Mouse (Mus musculus) kidney, adult 18-20 months (tissue): ENCODE results near the gene Cfap43.
"Not testable (repeated sequence)": the region's sequence is repeated elsewhere in the genome, so short reads cannot be mapped to it uniquely, and the experiment has no call there.

Source experiments
- DNase-seq: peaks from one replicate; pipeline ENCODE4 v3.0.0; 2021

Cfap43 gene

DNA sequence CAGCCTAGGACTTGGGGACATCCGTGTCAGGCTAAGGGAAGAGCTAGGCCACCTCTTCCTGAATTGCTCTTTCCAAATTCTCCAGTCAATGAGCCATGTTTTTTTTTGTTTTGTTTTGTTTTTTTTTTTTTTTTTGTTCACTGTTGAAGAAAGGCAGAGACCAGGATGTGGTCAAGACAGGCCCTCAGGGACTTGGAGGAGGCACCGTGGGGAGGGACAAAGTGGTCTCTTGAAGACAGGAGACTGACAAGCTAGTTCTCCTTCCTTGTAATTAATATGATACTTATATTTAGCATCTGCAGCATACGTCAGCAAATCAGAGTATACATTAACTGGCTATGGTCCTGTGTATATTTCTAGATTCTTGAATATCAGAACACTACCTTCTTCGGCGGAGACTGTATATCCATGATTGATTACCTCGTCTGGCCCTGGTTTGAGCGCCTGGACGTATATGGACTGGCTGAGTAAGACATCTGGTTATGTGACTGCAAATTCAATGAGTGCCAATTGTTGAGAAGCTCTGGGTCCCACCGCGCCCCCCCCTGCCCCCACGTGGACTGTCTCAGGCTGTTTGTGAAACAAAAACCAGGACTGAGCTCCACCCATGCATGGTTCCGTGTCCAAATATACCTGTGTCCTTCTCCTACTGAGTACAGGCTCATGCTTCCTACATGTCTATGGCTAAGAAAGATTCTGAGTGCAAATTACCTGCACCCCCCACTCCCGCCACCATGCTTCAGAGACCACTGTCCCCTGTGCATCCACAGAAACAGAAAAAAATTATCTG is 34.6 kb downstream of the Cfap43 start:
- DNase-seq, result no peak

DNA sequence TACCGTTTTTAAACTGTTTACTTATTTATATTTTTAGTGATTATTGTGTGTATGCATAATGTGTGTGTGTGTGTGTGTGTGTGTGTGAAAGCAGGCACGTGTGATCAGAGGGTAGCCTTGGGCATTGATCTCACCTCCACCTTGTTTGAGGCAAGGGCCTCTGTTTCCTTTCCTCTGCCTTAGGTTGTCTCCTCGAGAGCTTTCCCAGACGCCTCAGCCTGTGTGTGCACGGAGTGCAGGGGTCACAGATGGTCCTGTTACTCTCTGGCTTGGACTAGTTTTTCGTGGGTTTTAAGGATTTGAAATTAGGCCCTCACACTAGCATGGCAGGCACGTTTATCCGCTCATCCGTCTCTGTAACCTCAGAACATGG is 36.2 kb downstream of the Cfap43 start:
- DNase-seq, result no peak

DNA sequence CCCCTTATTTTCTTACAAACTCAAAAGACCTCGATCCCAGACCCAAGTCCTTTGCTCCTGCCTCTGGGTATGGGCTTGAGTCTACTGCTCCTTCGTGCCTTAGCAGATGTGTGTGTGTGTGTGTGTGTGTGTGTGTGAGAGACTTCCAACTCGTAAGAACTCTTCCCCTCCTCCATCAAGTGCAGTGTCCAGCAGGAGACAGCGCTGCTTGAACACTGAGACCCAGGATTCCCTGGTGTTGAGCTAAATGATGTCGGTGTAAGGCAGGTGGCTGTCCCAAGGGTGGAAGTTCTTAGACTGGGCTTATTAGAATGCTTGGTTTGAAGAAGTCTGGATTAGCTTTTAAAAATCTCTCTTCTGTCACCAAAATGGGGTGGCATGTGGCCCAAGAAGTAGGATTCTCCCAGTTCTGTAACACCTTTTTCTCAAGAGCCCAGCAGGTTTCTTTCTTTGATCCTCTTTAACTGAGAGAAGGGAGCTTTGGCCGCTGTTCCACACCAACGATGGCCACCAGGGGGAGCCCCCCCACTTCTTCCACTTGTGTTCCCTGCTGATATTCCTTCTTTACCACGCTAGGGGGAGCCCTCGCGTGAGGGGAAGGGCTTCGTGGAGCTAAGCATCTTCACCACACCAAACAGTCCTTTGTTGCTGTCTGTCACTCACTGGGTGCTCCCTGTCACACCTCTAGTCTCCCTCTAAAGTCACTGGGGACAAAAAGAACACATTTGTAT is 36.8 kb downstream of the Cfap43 start:
- peak; percentile 81 for DNase-seq

DNA sequence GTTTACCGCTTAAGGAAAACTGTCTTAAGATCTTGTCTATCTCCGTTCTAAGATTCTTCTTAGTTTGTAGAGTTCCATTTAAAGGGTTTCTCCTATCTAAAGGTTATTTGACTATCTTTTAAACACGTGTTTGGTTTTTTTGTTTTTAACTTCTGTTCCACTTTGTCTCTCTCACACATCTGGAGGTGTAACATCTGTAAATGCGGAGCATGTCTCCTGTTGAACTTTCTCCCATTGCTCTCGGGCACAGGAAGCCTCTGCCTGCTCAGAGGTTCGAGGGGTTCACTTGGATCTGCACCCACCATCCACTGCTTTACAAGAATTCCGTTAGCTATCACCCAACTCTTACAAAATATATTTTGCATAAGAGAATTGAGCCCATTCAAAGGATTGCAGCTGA is 37.5 kb downstream of the Cfap43 start:
- no peak for DNase-seq

DNA sequence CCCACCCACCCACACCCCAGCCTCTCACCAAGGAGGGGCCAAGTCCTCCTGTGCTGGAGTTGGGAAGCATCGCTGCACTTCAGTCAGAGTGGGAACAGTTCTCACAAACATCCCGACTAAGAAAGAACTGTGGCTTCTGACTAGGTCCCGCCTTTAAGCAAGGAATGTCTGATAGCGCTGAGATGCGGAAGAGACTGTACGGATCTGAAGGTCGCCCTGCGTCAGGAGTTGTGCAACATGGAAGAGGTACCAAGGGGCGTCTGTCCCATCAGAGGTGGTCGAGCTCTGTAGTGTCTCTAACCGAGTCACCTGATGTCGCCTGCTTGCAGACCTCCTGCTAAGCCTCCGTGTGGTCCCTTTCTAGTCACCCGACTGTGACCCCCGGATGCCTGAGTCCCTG is 42.8 kb downstream of the Cfap43 start:
- no peak for DNase-seq

DNA sequence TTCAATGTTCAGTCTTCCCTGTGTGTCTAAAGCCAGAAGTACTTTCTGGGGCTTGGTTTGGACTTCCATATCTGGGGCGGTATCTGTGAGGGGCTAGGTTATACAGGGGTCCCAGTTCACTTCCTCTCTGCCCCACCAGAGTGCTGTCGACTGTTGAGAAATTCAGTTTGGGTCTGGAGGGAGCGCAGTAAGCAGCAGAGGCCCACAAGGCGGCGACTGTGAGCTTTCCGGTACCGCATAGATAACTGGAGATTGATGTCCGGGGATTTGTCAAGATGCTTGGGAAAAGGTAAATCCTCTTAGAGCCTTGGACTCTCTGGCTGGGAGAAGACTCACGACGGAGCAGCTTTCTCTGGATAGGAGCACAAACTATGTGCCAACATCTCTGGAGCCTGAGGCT is 47.6 kb downstream of the Cfap43 start:
- DNase-seq, result no peak

DNA sequence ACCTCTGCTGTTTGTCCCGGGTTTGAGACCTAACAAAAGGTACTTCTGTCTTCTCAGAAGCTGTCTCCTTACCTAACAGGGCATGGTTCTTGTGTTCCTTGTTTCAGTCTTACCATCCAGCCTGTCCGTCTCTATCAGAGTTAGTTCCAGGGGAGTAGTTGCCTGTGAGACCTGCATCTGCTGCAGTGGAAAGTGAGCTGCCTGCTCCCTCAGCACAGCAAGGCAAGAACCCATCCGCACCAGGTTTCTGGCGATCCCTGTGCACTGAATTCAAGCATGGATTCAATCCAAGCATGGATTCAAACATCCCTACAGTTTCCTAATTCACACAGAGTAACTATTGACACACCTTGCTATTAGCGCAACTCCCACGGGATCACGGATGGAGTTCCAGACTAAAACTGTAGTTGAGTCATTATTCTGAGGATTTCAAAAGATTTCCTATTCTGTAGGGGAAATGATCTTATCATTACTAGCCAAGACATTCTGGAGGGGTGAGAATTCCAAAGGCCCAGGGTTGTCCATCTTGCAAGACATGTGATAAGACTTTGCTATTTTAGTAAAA is 48.9 kb downstream of the Cfap43 start:
- no peak for DNase-seq

DNA sequence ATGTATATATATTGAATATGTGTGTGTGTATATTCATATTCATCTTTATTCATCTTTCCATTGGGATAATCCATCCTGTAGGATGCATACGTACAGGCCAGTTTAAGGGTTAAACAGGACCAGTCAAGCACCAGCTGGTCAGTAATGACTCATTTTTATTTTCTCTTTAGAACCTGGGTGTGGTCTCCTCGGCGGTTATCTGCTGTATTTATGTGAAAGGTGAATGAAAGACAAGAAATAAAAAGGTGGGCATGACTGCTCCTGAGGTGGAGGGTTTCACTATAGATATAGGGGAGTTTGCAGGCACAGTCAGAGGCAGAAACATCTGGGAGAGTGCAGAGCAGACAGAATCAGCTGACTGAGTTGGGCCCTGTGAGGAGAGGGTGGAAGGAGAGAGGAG is 49.6 kb downstream of the Cfap43 start:
- DNase-seq, result no peak

DNA sequence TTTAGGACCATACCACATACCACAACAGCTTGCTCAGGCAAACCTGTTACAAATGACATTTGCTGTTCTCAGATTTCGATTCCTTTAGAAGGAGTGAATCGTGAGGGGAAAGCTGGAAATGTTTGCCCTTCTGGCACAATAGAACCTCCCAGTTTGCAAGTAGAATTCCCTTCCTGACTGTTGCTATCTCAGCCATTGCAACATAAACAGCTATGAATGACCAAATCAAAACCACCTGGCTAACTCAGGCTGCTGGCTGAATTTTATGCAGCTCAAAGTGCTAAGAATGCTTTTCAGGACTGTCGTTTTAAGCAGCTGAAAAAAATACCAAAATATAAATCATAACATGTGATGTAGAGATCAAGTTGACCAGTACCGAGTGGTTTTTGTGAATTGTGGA is 50.1 kb downstream of the Cfap43 start:
- DNase-seq, result no peak

DNA sequence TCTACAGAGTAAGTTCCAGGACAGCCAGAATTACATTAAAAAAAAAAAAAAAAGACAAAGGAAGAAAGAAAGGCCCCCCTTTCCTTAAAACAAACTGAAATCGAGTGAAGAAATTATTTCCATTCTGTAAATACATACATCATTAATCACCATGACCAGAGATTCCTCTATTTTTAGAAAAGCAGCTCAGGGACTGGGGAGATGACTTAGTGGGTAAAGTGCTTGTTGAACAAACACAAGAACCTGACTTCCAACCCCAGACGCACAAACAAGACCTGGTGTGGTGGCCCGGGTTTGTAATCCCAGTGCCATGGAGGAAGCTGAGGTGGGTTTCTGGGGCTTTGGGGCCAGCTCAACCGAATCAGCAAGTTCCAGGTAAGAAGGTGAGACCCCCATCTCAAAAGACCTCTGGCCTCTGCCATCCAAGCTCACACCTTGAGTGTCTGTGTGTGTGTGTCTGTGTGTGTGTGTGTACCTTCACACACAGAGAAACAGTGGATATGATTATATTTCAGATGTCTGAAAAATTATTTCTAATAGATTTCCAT is 51.4 kb downstream of the Cfap43 start:
- no peak for DNase-seq

DNA sequence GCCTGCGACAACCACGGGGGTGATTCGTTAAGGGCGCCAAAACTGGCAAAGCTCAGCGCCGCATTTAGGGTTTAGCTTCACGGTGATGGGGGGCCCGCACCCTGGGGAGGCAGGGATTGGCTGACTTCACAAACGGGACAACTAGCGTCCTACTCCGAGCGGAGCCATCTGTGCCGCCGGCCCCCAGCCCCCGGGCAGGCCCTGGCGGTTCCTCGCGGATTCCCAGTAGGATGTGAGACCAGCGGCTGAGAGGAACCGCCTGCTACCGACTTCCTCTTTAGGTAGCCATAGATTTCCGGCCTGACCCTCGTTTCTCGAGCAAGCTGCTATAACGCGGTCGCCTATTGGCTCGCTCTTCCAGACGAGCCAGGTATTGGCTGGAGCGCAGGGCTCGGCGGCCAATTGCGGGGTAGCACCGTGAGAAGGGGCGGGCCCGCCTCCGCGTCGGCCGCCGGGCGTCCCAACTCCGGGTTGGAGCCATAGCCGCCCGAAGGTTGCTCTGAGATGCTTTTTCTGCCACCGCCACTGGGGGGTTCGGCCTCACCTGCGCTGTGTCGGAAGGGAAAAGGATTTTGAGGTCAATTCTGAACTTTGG is 53.6 kb downstream of the Cfap43 start, which contains the start of gene Gsto2:
Gene Gsto2, plus strand, starts transcription at position 182 of the 595 bp plus-strand sequence.
- DNase-seq, result peak; percentile 91

DNA sequence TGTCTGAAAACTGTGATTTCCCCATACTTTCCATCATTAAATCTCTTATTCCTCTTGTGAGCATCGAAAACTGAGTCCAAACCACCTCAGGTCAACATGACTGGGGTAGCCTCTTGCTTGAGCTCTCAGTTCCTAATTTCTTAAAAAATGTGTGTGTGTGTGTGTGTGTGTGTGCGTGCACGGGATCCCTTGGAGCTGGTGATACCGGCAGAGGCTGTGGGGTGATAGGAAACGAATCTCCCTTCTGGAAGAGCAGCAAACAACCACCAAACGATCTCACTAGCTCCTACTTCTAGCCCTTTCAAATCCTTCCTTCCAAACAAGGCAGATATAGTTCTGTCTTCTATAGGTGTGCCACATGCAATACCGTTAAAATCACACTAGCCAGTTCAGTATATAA is 54.4 kb downstream of the Cfap43 start:
- DNase-seq, result no peak

DNA sequence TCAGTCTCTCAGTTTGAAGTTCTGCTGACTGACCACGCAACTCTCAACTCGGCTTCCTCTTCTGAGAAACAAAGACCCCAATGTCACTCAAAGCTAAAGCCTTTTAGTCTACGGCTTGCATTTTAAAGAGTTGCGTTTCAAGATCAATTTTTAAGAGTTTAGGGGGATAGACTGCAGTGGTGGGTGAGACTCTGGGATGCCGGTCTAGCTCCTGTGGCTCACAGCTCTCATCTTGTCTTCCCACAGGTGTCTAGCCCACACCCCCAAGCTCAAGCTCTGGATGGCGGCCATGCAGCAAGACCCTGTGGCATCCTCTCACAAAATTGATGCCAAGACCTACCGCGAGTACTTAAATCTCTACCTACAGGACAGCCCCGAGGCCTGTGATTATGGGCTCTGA is 55.0 kb downstream of the Cfap43 start:
- no peak for DNase-seq

DNA sequence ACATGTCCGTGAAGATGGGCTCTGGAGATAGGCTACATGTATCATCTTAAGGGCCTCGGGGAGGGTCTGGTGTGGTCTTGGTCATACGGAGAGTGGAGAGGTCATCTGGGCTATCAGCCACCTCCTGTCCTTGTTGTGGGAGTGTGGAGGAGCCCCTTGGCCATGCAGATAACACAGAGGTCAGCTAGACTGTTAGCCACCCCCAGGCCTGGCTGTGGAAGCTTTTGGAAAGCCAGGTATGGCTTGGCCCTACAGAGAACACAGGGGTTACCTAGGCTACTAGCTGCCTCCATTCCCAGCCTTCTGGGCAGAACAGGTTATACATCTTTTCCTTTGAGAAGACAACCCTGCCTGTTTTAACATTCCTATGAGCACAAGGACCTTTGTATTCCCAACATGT is 56.5 kb downstream of the Cfap43 start:
- no peak for DNase-seq

DNA sequence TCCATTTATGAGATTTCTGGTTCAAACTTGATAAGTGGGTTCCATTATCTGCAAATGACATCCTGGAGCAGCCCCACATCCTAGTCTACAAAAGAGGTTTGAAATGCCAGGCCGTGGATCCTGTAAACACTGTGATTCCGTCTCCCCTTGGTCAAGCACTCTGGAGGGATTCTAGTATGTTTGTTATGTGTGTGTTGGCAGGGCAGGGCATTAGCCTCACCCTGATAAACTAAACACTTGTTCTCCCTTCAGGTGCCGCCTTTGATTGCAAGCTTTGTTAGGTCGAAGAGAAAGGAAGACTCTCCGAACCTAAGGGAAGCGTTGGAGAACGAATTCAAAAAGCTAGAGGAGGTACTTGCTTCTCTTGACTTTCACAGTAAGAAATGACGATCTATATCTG is 59.9 kb downstream of the Cfap43 start:
- DNase-seq, result no peak

DNA sequence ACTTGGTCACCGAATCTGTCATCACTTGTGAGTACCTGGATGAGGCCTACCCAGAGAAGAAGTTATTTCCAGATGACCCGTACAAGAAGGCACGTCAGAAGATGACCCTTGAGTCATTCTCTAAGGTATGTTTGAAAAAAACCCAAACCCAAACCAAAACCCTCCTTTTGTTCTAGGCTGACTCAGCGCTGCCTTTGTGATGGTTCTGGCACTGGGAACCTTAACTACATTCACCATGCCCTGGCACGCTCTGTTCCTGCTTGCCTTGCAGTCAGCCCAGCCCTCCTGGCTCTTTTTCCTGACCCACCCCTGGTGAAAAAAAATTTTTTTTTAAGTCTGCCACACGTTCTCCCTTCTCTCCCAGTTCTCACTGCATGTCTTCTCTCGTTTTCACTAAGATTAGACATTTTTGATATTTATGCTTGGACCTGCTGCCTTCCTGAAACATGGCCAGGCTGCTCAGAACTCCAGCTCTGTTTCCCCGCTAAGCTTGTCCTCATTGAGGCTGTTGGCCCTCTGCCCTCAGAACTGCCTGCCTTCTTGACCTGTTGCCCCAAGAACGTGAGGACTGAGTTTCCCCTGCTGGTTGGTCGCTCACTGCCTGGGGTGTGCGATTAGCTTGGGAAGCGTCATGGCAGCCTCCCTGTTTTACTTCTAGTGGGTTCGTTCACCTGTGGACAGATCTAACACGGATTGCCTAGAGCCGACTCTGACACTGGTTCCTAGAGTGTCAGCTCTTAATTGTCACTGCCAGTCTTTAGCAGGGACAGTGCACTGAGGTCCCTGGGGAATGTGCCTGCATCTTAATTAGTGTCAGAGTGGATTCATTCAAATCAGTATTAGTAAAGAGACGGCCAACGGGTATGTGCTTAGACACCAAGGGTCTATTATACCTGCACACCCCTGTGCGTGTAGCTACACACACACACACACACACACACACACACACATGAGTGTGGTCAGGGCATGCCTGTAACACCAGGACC is 60.8 kb downstream of the Cfap43 start:
- DNase-seq, result no peak

DNA sequence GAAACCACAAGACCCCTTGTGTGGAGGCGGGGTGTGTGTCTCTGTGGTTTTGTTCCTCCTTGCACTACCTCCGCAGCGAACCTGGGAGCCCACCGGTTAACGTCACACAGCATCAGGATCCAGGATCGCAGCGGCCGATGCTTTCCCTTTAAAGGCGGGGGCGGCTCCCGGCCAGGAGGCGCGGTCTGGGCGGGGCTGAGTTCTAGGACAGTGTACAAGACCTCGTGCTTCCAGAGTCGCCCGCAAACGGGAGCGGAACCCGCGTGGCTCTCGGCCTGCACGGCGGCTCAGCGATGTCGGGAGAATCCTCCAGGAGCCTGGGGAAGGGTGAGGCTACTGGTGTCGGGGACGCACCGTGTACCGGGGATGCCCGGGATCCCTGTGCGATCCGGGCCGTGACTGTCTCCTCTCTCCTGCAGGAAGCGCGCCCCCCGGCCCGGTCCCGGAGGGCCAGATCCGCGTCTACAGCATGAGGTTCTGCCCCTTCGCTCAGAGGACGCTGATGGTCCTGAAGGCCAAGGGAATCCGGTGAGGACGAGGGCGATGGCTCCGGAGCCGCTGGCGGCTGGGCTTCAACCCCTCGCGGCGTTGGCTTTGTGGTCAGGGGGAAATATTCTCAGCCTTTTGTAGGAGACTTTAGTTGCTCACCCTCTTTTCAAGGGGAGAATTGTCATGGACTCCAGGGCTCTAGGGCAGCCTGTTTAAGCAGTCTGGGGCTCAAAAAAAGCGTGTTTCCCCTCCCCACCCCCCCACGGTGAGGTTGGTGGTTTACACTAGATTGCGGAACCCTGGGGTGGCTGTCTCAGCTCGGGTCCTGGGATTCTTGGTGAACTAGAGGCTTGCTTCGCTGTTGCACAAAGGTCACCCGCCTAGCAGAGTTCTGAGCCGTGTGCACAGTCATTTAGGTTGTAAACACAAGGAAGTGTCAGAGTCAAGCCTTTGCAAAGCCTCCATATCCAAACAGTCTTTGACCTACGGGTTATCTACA is 64.0 kb downstream of the Cfap43 start, which contains the start of gene Gsto1:
Gene Gsto1, plus strand, starts transcription at position 175 of the 988 bp plus-strand sequence.
- DNase-seq, result peak; percentile 92

DNA sequence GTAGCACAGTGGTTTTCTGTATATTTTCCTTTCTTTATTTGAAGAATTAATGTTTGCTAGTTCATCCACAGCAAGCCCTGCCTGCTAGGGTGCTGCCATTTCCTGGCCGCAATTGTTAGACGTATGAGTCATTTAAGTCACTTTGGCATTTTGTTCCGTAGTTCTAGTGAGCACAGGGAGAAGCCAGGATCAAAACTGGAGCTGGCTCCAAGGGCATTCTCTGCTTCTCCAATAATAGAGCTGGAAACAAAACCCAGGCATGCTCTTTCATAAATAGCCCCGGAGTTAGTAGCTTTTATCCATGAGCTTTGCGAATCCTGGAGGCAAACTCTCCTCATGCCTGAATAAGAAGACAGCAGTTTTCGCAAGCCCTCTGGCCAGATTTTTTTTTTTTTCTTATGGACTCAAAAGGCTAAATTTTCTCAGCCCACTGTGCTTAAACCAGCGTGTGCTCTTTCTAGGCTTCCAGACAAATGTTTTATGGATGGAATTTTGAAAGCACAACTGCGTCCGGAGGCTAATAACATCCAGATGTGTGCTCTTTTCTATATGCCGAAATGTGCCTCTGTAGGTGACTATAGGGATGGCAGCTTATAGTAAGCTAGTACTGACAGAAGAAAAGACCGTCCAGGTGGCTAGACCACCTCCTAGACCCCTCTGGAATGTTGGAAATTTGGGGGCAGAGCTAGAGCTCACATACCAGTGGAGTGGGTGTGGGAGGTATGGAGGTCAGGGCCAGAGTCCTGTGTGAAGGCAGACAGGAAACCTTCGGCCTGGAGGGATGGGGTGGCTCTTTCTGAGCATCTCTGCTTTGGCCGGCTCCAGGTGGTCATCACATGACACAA is 64.9 kb downstream of the Cfap43 start:
- DNase-seq, result no peak

DNA sequence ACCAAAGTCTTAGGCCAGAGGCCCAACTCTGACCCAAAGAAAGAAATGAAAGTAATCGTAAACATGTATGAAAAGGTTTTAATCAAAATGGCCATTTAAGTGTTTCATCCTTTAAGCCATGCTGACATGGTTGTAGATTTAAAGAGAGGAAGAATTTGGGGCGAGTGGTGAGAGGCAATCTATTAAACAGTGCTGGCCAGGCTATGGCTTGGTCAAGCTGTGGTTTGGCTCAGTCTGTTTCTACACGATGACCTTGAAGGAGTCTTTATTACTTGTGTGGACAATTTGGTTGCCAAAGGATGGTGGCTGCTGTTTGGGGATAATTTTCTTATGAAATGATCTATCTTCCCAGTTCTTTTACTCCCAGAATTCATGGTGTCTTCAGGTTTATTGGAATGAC is 66.0 kb downstream of the Cfap43 start:
- DNase-seq, result no peak

DNA sequence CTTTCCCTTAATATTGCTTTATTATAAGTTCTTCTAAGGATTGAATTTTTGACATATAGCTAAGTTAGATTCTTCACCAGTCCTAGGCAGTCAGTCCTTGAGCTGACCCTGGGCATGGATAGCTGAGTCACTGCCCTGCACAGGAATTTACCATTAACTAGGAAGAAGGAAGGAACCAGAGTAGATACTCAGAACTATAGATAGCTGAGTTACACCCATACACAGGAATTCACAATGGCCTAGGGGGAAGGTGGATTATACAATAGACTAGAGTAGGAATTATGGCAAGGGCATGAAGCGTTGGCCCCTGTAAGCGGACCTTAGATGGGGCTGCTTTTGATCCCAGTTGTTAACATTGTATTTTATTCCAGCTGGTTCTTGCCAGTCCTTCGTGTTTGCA is 67.0 kb downstream of the Cfap43 start:
- not testable (repeated sequence) for DNase-seq
